In the genomic region with DNA sequence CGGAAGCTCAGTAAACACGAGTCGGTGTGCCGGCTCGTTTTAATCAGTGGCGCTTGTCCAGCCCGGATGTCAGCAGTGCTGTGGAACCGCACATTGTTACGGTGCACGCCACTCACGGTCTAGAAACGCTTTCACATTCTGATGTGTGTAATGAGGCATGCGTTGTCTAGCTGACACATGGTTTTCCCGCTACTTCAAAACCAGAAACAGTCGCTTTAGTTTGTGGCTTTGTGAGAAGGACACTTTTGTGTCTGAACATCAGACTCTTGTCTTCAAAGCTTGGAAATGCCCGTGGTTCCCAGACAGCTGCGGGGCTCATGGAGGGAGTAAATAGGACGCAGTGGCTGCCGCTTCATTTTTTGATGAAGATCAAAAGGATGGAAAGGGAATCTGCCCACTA, we compare ENCODE assay signal across 9 mouse cellular contexts.
A peak's percentile ranks its signal among the peaks of the same experiment; 100 is the strongest.
DNase-seq lines count a peak whose midpoint lies in the region; ATAC-seq lines count a peak whose summit lies in the region.
"Had no signal": no experiment of that assay in that cellular context is flagged by ENCODE, and none has a peak within 500 bp of the region (broad histone marks: within the 10 kb centered on the region; RNA-seq: fewer than 3 reads in every experiment).

No protein-coding gene starts in this region.

- H3K4me3 ChIP-seq in forebrain, embryonic 11.5 days (ENCODE audit: low read depth, low read length), result no peak overlapping the region
- H3K4me3 ChIP-seq in forebrain, embryonic 10.5 days, result no peak overlapping the region
- peak overlapping the region; percentile 20 for H3K4me3 ChIP-seq in hindbrain, embryonic 12.5 days
- H3K4me3 ChIP-seq in midbrain, embryonic 12.5 days, result no peak overlapping the region
- H3K4me3 ChIP-seq: limb, embryonic 12.5 days had no signal

- WGBS in forebrain, embryonic 11.5 days, result 62% methylated on average over 19 of the region's 19 CpGs
- WGBS in forebrain, embryonic 10.5 days, result 87% methylated on average over 19 of the region's 19 CpGs
- WGBS in hindbrain, embryonic 12.5 days, result 46% methylated on average over 19 of the region's 19 CpGs
- 73% methylated on average over 19 of the region's 19 CpGs for WGBS in midbrain, embryonic 12.5 days

- ATAC-seq in forebrain, embryonic 11.5 days (replicated peaks; ENCODE audit: low FRiP score), result peak; percentile 86
- ATAC-seq in hindbrain, embryonic 12.5 days (ENCODE audit: low FRiP score), result peak; percentile 94
- ATAC-seq in midbrain, embryonic 12.5 days (ENCODE audit: low FRiP score, low read depth), result peak; percentile 62; the same call in 1 of the 2 replicates

- no peak overlapping the region for H3K4me2 ChIP-seq in forebrain, embryonic 11.5 days (ENCODE audit: low read depth, low read length, severe bottlenecking)
- H3K4me2 ChIP-seq in hindbrain, embryonic 12.5 days (replicated peaks), result peak overlapping the region; percentile 48
- H3K4me2 ChIP-seq in midbrain, embryonic 12.5 days (replicated peaks), result peak overlapping the region; percentile 19
- H3K4me2 ChIP-seq: limb, embryonic 12.5 days had no signal

- no peaks in the 10 kb centered on the region for H3K4me1 ChIP-seq in forebrain, embryonic 11.5 days (replicated peaks; ENCODE audit: control insufficient read depth, insufficient read depth, low read length)
- H3K4me1 ChIP-seq in forebrain, embryonic 10.5 days, result no peaks in the 10 kb centered on the region
- H3K4me1 ChIP-seq in hindbrain, embryonic 12.5 days, result no peaks in the 10 kb centered on the region
- H3K4me1 ChIP-seq in midbrain, embryonic 12.5 days, result no peaks in the 10 kb centered on the region
- H3K4me1 ChIP-seq: limb, embryonic 12.5 days had no signal

- H3K27me3 ChIP-seq in forebrain, embryonic 11.5 days (ENCODE audit: control insufficient read depth, insufficient read depth, low read length), result no peaks in the 10 kb centered on the region
- H3K27me3 ChIP-seq in forebrain, embryonic 10.5 days (ENCODE audit: poor library complexity, severe bottlenecking), result no peaks in the 10 kb centered on the region
- H3K27me3 ChIP-seq in hindbrain, embryonic 12.5 days, result no peaks in the 10 kb centered on the region
- H3K27me3 ChIP-seq in midbrain, embryonic 12.5 days, result no peaks in the 10 kb centered on the region
- H3K27me3 ChIP-seq: limb, embryonic 12.5 days had no signal

- H3K36me3 ChIP-seq in forebrain, embryonic 11.5 days (ENCODE audit: control insufficient read depth, insufficient read depth, low read length), result no peaks in the 10 kb centered on the region
- no peaks in the 10 kb centered on the region for H3K36me3 ChIP-seq in forebrain, embryonic 10.5 days (replicated peaks)
- no peaks in the 10 kb centered on the region for H3K36me3 ChIP-seq in hindbrain, embryonic 12.5 days
- H3K36me3 ChIP-seq in midbrain, embryonic 12.5 days, result no peaks in the 10 kb centered on the region
- H3K36me3 ChIP-seq: limb, embryonic 12.5 days had no signal

- H3K27ac ChIP-seq in forebrain, embryonic 11.5 days (ENCODE audit: low read depth, low read length), result no peak overlapping the region
- no peak overlapping the region for H3K27ac ChIP-seq in forebrain, embryonic 10.5 days
- no peak overlapping the region for H3K27ac ChIP-seq in hindbrain, embryonic 12.5 days
- H3K27ac ChIP-seq in midbrain, embryonic 12.5 days (replicated peaks), result no peak overlapping the region
- H3K27ac ChIP-seq: limb, embryonic 12.5 days had no signal

- H3K9me3 ChIP-seq in forebrain, embryonic 11.5 days (ENCODE audit: control insufficient read depth, low read length), result no peaks in the 10 kb centered on the region
- H3K9me3 ChIP-seq in forebrain, embryonic 10.5 days, result no peaks in the 10 kb centered on the region
- H3K9me3 ChIP-seq in hindbrain, embryonic 12.5 days (replicated peaks), result no peaks in the 10 kb centered on the region
- H3K9me3 ChIP-seq in midbrain, embryonic 12.5 days, result no peaks in the 10 kb centered on the region
- H3K9me3 ChIP-seq: limb, embryonic 12.5 days had no signal

- DNase-seq in forebrain, embryonic 11.5 days (ENCODE audit: low spot score), result peak; percentile 51
- DNase-seq in forebrain, embryonic 10.5 days (ENCODE audit: extremely low spot score, low spot score), result no peak
- peak; percentile 28 for DNase-seq in ZHBTc4 (ENCODE audit: low read depth, low spot score)
- no peak for DNase-seq in adrenal gland, postnatal 10 days
- DNase-seq in adrenal gland, adult 2 months, result no peak
- no peak for DNase-seq in left cerebral cortex, adult 8-10 months (ENCODE audit: low spot score in 2 of 2)

- no peak overlapping the region for H3K9ac ChIP-seq in forebrain, embryonic 11.5 days (ENCODE audit: low read length)
- H3K9ac ChIP-seq in hindbrain, embryonic 12.5 days, result no peak overlapping the region
- H3K9ac ChIP-seq in midbrain, embryonic 12.5 days (replicated peaks), result no peak overlapping the region
- H3K9ac ChIP-seq: limb, embryonic 12.5 days had no signal

Comparison
In these comparisons a context has a peak if more than half of its experiments do, and no peak if none do; other contexts are left out.
1. DNase-seq: peak in forebrain, embryonic 11.5 days (single experiment) and ZHBTc4 (single experiment); none in forebrain, embryonic 10.5 days (single experiment), adrenal gland, postnatal 10 days (single experiment), adrenal gland, adult 2 months (single experiment) and left cerebral cortex, adult 8-10 months (0 of 2).
2. Peak in every context shown above with its lines, with median percentiles within 50 percentile points of each other: ATAC-seq.